Mouse (Mus musculus) embryonic facial prominence, embryonic 13.5 days (tissue): Measurements from ENCODE around the gene Rbm26. TPM values are rescaled to one million over a fixed set of nuclear protein-coding genes. Genes with fewer than 3 reads are reported as not detected.

Source experiments
- ATAC-seq: fragments of 200-750 bp; cut with Nextera tagmentation; 2 replicates; pipeline ENCODE4 v1.8.0; 2017; ENCODE audit warnings: low read depth; ENCODE audit not compliant: insufficient number of reproducible peaks, insufficient read depth, low FRiP score, low TSS enrichment
- H3K27ac ChIP-seq: fragments of 300-500 bp; sonication (generic); 2 replicates; pipeline ENCODE4 v1.5.1; 2015; ENCODE audit warnings: moderate library complexity, mild to moderate bottlenecking, inconsistent platforms
- H3K27me3 ChIP-seq: fragments of 300-500 bp; sonication (generic); 2 replicates; pipeline ENCODE4 v1.6.1; 2015; ENCODE audit warnings: mild to moderate bottlenecking, inconsistent platforms
- H3K36me3 ChIP-seq: fragments of 300-500 bp; sonication (generic); 2 replicates; pipeline ENCODE4 v1.6.1; 2015; ENCODE audit warnings: mild to moderate bottlenecking, inconsistent platforms
- H3K4me1 ChIP-seq: fragments of 300-500 bp; sonication (generic); 2 replicates; pipeline ENCODE4 v1.6.1; 2015; ENCODE audit warnings: inconsistent platforms
- H3K4me2 ChIP-seq: fragments of 300-500 bp; sonication (generic); 2 replicates; pipeline ENCODE4 v1.6.1; 2015; ENCODE audit warnings: moderate library complexity, mild to moderate bottlenecking, inconsistent platforms
- H3K4me3 ChIP-seq: fragments of 300-500 bp; sonication (generic); 2 replicates; pipeline ENCODE4 v1.5.1; 2015; ENCODE audit warnings: mild to moderate bottlenecking, inconsistent platforms
- H3K9ac ChIP-seq: fragments of 300-500 bp; sonication (generic); 2 replicates; pipeline ENCODE4 v1.6.1; 2015; ENCODE audit warnings: mild to moderate bottlenecking, inconsistent platforms
- H3K9me3 ChIP-seq: fragments of 300-500 bp; sonication (generic); 2 replicates; pipeline ENCODE4 v1.6.1; 2016; ENCODE audit warnings: inconsistent platforms
- WGBS: fragments of 180-500 bp; shearing (Covaris S2); methylation state at CpG from one replicate; pipeline ENCODE4 v1.1.7; 2015; ENCODE audit warnings: mixed read lengths; 5-methylcytosine and 5-hydroxymethylcytosine counted together
- polyA plus RNA-seq: library from polyadenylated mRNA; unstranded; fragments of >200 nt; fragmentation: Nextera tagmentation; extraction: Ambion mirVana; gene quantifications from 2 replicates; pipeline ENCODE4 v1.2.1, GENCODE M21; 2015

Rbm26 gene
- polyA plus RNA-seq, result 48.7 and 51.6 TPM in 2 replicates

DNA sequence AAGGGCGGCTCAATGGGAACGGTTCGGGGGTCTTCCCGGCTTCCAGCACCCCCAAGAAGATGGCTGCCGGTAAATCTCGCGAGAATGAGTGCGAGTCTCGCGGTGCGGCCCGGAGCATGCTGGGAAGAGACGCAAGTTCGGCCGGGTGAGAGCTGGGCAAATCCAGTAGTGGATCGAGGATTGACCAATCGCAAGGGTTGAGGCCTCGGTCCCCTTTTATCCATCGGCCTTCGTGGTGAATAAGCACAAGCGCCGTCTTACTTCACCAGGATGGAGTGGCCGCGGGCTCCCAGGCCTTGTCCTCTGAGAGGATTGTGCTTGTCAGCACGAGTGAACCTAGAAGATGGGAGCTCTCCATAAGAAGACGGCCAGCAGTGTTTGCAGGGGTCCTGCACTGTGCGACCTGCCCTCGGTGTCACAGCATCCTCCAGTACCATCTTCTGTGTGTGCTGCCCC is at the start of gene Rbm26:
Gene Rbm26 (minus strand): TSS at position 90 of the 456 bp plus-strand sequence.
- Histone ChIP-seq H3K4me1 (peaks cover 16% of the 10 kb centered on the region), H3K9ac (peak within 1 kb of the TSS; percentile 97), H3K4me3 (peak within 1 kb of the TSS; percentile 89), H3K27me3 (no peaks in the 10 kb centered on the region), H3K9me3 (no peaks in the 10 kb centered on the region), H3K4me2 (peak within 1 kb of the TSS; percentile 84), H3K36me3 (no peaks in the 10 kb centered on the region), H3K27ac (peak within 1 kb of the TSS; percentile 95)
- ATAC-seq, result peak; percentile 95
- under 1% methylated on average over 28 of the region's 28 CpGs for WGBS

DNA sequence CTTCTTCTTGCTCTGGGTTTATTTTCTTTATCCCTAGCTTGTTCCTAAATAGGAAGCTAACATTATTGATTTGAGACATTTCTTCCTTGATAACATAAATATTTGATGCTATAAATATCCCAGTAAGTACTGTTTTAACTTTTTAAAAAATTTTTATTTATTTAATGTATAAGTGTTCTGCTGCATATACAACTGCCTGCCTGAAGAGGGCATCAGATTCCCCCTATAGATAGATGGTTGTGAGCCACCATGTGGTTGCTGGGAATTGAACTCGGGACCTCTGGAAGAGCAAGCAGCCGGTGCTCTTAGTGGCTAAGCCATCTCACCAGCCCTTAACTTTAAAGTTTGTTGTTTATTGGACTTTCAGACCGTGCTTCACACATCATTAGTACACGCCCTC is 48.7 kb upstream of the Rbm26 start:
- H3K9me3 ChIP-seq, result no peaks in the 10 kb centered on the region
- no peak overlapping the region for H3K4me2 ChIP-seq
- no peak overlapping the region for H3K4me3 ChIP-seq
- no peak overlapping the region for H3K27ac ChIP-seq
- no peaks in the 10 kb centered on the region for H3K36me3 ChIP-seq
- H3K4me1 ChIP-seq, result no peaks in the 10 kb centered on the region
- no peaks in the 10 kb centered on the region for H3K27me3 ChIP-seq
- WGBS, result 87% methylated on average over 4 of the region's 4 CpGs
- no peak overlapping the region for H3K9ac ChIP-seq
- ATAC-seq, result no peak

DNA sequence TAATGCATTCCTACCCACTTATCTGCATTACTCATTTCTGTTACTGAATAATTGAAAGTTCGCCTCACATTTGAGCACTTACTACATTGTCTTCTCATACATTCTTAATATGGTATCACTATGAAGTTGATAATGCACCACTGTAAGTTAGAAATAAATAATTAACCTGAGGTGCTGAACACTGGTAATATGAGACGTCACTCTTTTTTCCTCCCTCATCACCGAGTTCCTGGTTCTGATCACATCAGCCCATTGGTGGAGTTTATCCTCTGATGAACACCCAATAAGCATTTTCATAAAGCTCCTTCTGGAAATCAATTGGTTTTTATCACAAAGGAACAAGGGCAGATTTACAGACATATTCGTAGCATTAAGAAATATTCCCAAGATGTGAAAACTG is 45.1 kb upstream of the Rbm26 start:
- no peak overlapping the region for H3K27ac ChIP-seq
- H3K4me2 ChIP-seq, result no peak overlapping the region
- 77% methylated on average over 4 of the region's 4 CpGs for WGBS
- H3K9ac ChIP-seq, result no peak overlapping the region
- H3K4me3 ChIP-seq, result no peak overlapping the region
- ATAC-seq, result no peak
- H3K9me3 ChIP-seq, result no peaks in the 10 kb centered on the region
- H3K36me3 ChIP-seq, result no peaks in the 10 kb centered on the region
- no peaks in the 10 kb centered on the region for H3K4me1 ChIP-seq
- no peaks in the 10 kb centered on the region for H3K27me3 ChIP-seq

DNA sequence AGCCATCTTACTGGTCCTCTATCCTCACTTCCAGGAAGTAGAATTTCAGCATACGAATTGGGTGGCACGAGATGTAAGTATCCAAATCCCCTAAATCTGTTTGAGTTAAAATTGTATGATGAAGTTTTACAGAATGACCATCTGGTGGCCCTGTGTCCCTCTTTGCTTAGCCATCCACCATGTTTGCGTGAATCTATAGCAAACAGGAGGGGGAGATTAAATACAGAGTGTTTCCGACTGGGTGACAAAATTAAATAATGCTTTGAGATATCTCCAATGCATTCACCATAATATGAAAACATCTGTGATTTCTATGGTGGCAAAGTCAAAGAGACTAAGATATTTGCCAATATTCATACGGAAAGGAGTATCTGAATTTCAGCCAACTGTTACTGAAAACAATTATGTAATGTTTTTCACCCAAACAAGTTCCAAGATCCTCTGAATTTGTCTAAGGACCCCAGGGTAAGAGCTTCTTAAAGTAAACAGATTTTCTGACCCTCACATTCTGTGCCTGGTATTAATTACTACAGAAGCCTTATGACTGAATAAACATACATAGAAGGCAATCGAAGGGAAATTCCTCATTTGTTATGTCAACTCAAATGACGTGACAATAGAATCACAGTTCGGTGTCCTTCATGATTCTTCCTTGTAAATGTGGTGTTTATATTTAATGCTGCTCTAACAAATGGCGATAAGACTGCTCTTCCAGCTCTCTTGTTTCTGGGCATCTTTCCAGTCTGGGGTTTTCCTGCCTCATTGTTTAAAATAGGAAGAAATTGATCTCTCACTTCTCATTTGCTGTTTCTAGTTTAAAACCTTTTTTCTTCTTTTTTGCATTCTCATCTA is 42.6 kb upstream of the Rbm26 start:
- H3K4me3 ChIP-seq, result no peak overlapping the region
- H3K4me2 ChIP-seq, result no peak overlapping the region
- H3K27ac ChIP-seq, result no peak overlapping the region
- no peak for ATAC-seq
- H3K36me3 ChIP-seq, result no peaks in the 10 kb centered on the region
- 51% methylated on average over 9 of the region's 9 CpGs for WGBS
- no peaks in the 10 kb centered on the region for H3K9me3 ChIP-seq
- no peaks in the 10 kb centered on the region for H3K4me1 ChIP-seq
- no peak overlapping the region for H3K9ac ChIP-seq
- H3K27me3 ChIP-seq, result no peaks in the 10 kb centered on the region

DNA sequence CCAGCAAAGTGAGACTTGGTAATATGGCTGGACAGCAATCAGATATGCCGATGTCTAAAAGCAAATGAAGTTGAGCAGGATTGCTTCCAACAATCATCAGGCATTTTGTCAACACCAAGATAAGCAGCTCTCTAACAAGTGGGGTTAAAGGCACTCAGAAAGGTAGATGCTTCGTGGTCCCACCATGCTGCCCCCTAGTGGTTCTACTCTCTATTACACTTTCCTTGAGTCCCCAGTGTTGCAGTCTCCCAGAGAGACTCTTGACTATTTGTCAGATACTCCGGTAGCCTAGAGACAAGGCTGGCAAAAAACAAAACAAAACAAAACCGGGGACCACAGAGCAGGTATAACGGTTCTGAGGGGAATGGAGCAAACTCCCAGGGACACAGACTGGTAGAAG is 21.3 kb upstream of the Rbm26 start:
- Histone ChIP-seq H3K4me3 (no peak overlapping the region), H3K36me3 (no peaks in the 10 kb centered on the region), H3K27me3 (no peaks in the 10 kb centered on the region), H3K4me1 (peaks cover 4% of the 10 kb centered on the region; the same call in 1 of the 2 replicates), H3K27ac (no peak overlapping the region), H3K9ac (no peak overlapping the region), H3K9me3 (no peaks in the 10 kb centered on the region), H3K4me2 (no peak overlapping the region)
- no peak for ATAC-seq
- WGBS, result 61% methylated on average over 5 of the region's 5 CpGs

DNA sequence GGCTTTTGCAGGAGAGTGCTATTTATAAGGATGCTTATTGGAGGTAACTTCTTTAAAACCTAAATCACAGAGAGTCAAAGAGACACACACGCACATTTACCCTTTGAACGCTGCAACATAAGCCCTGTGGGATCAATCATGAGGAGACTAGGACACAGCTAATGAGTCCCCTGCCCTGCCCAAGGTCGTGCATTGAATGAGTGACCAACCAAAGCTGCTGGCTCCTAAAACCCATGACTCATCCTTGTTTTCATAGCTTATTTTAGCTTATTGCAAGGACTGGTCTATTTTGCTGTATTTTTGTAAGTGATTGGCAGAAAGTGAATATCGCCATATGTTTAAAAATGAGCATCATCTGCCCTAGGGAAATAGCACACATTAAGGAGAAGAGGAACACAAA is 17.6 kb upstream of the Rbm26 start:
- H3K4me3 ChIP-seq, result no peak overlapping the region
- H3K4me2 ChIP-seq, result no peak overlapping the region
- 65% methylated on average over 4 of the region's 4 CpGs for WGBS
- no peak overlapping the region for H3K27ac ChIP-seq
- no peaks in the 10 kb centered on the region for H3K36me3 ChIP-seq
- H3K4me1 ChIP-seq, result peaks cover 4% of the 10 kb centered on the region; the same call in 1 of the 2 replicates
- H3K9me3 ChIP-seq, result no peaks in the 10 kb centered on the region
- H3K9ac ChIP-seq, result no peak overlapping the region
- no peaks in the 10 kb centered on the region for H3K27me3 ChIP-seq
- no peak for ATAC-seq

DNA sequence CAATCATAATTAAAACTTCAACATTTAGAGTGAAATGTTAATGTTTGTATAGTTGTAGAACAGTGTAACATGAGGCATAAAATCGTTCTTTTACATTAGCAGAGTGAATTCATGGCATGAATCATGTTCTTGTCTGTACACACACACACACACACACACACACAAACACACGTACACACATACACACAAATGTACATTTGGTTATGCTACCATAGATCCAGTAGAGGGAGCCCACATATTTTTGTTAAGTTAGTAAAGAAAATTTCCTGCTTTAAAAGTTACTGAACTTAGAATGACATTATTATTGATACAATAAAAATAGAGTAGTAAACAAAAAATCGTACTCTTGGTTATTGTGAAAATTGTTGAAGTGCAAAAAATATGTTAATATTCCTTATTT is 7.7 kb upstream of the Rbm26 start:
- no peak overlapping the region for H3K9ac ChIP-seq

DNA sequence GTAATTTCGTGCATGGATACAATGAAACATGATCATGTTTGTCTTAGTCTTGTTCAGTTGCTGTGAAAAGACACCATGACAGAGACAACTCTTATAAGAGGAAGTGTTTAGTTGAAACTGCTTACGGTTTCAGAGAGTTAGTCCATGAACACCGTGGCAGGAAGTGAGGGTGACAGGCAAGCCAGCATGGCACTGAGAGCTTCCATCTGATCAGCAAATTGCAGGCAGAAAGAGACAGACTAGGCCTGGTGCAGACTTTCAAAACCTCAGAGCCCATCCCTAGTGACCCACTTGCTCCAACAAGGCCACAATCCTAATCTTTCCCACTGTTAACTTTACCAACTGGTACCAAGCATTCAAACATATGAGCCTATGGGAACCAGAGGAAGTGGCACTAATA is 5.7 kb upstream of the Rbm26 start:
- no peaks in the 10 kb centered on the region for H3K36me3 ChIP-seq
- H3K4me3 ChIP-seq, result no peak overlapping the region
- no peaks in the 10 kb centered on the region for H3K9me3 ChIP-seq
- ATAC-seq, result no peak
- no peak overlapping the region for H3K9ac ChIP-seq
- no peak overlapping the region for H3K27ac ChIP-seq
- no peaks in the 10 kb centered on the region for H3K4me1 ChIP-seq
- H3K27me3 ChIP-seq, result no peaks in the 10 kb centered on the region
- 68% methylated on average over 3 of the region's 3 CpGs for WGBS
- no peak overlapping the region for H3K4me2 ChIP-seq

More for the DNA sequence above, 7.7 kb upstream of the Rbm26 start:
- Histone ChIP-seq H3K36me3 (no peaks in the 10 kb centered on the region), H3K27me3 (no peaks in the 10 kb centered on the region), H3K27ac (no peak overlapping the region), H3K4me1 (no peaks in the 10 kb centered on the region), H3K9me3 (no peaks in the 10 kb centered on the region), H3K4me3 (no peak overlapping the region), H3K4me2 (no peak overlapping the region)
- ATAC-seq, result no peak
- 57% methylated on average over 3 of the region's 3 CpGs for WGBS

DNA sequence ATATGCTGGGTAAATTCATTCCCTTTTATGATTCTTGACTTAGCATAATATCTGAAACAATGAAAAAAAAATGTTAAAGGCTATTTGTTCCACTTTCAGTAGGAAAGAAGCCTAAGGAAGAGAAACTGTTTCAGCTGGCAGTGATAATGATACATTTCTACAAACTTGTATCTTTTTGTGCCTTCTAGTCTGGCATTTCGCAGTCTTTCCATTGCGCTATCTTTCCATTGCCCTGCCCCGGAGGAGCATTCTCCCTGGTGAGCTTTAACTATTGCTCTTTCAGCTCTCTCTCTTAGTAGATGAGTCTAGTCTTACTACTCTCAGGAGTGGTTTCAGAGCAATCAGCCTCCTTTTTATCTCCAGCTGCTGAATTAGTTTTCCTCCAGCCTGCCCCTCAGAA is 2.6 kb upstream of the Rbm26 start:
- no peak for ATAC-seq
- H3K9ac ChIP-seq, result no peak overlapping the region
- peaks cover 11% of the 10 kb centered on the region for H3K4me1 ChIP-seq
- H3K27ac ChIP-seq, result no peak overlapping the region
- no peak overlapping the region for H3K4me2 ChIP-seq
- no peak overlapping the region for H3K4me3 ChIP-seq
- H3K36me3 ChIP-seq, result no peaks in the 10 kb centered on the region
- 95% methylated on average over 3 of the region's 3 CpGs for WGBS
- no peaks in the 10 kb centered on the region for H3K27me3 ChIP-seq
- no peaks in the 10 kb centered on the region for H3K9me3 ChIP-seq

DNA sequence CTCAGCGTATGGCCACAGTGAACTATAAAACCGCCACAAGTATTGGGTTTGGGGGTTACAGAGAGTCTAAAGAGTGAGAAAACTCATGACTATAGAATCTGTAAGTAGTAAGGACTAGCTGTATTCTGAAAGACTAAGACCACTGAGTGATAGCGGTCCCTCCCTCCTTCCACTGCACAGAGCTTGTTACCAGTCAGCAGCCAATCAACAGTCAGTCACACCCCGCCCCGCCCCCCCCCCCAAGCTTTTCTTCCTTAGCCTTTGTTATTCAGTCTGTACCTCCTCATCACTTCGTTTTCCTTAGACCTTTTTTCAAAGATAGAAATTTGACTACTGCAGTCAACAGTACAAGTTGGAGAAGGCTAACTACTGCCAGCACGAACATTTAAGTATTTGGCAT is 1.9 kb upstream of the Rbm26 start:
- H3K4me1 ChIP-seq, result peaks cover 13% of the 10 kb centered on the region
- H3K9me3 ChIP-seq, result no peaks in the 10 kb centered on the region
- no peak overlapping the region for H3K4me2 ChIP-seq
- no peaks in the 10 kb centered on the region for H3K36me3 ChIP-seq
- H3K27me3 ChIP-seq, result no peaks in the 10 kb centered on the region
- no peak overlapping the region for H3K27ac ChIP-seq
- no peak overlapping the region for H3K4me3 ChIP-seq
- WGBS, result 57% methylated on average over 7 of the region's 7 CpGs
- no peak overlapping the region for H3K9ac ChIP-seq
- ATAC-seq, result no peak

DNA sequence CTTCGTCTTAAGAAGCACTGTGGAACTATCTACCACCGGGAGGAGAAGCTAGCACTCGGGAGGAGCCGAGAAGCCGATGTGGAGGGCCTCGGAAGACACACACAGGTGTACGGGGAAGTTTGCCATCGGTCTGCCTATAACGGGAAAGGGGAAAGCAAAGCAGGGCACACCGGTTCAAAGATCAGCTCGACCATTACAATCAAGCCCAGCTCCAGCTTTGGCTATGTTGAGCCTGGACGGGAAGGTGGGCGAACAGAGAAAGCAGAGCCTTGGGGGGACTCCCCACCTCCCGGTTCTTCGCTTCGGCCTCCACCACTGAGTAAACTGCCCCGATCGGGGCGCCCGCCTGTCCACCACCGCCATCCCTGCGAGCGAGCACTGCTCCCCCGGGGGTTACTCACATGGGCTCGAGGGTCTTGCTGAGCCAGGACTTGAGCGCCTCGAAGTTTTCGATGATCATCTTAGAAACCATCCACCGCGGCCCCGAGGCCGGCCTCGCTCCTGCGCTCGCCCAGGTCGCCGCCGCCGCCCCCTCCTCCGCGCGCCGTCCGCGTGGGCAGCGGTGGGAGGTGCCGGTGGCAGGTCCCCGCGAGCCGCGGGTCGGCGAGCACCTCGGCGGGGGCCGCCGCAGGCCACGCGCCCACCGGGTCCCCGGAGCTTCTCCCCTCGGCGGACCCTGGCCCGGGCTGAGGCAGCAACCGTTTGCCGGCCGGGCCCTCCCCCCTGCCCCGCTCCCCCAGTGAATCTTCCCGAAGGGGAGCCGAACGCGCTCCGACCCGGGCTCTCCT is 552 bp downstream of the Rbm26 start:
- Histone ChIP-seq H3K9me3 (no peaks in the 10 kb centered on the region), H3K36me3 (no peaks in the 10 kb centered on the region), H3K27ac (peak overlapping the region; percentile 95), H3K4me3 (peak overlapping the region; percentile 89), H3K27me3 (no peaks in the 10 kb centered on the region), H3K9ac (peak overlapping the region; percentile 97), H3K4me1 (peaks cover 18% of the 10 kb centered on the region), H3K4me2 (peak overlapping the region; percentile 84)
- peak; percentile 77 for ATAC-seq
- WGBS, result under 1% methylated on average over 59 of the region's 74 CpGs

DNA sequence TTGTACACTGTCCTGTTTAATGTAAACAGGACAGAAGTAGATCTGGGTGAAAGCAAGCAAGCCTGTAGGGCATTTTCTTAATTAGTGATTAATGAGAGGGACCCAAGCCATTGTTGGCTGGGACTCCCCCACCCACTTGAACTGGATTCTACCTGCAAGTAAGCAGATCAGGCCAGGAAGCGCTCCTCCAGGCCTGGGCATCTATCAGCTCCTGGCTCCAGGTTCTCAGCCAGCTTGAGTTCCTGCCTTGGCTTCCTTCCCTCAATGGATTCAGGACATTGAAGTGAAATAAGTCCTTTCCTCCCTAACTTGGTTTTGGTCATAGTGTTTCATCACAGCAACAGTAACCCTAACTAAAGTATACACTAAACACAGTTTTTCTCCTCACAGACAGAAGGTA is 9.9 kb downstream of the Rbm26 start:
- Histone ChIP-seq H3K4me2 (no peak overlapping the region), H3K9ac (no peak overlapping the region), H3K27ac (no peak overlapping the region), H3K4me1 (peaks cover 15% of the 10 kb centered on the region; the same call in 1 of the 2 replicates), H3K27me3 (no peaks in the 10 kb centered on the region), H3K36me3 (no peaks in the 10 kb centered on the region), H3K9me3 (no peaks in the 10 kb centered on the region), H3K4me3 (no peak overlapping the region)
- no peak for ATAC-seq
- WGBS, result 92% methylated on average over 1 of the region's 1 CpGs
